Mouse (Mus musculus) forebrain, embryonic 10.5 days (tissue): ENCODE measurements at regions not wholly inside any gene's neighbourhood (a gene's known extent, or its start where the extent isn't known, plus 50 kb on each side); places are given as distances from the start of the nearest gene placed in this dataset.

Source experiments
- DNase-seq: peaks from one replicate; pipeline ENCODE4 v3.0.0-alpha.2; 2017; ENCODE audit warnings: low spot score; ENCODE audit errors: extremely low spot score
- H3K27ac ChIP-seq: fragments of 300-500 bp; sonication (generic); 2 replicates; pipeline ENCODE4 v1.5.1; 2016; ENCODE audit warnings: mild to moderate bottlenecking
- H3K27me3 ChIP-seq: fragments of 300-500 bp; sonication (generic); 2 replicates; pipeline ENCODE4 v1.6.1; 2016; ENCODE audit warnings: mild to moderate bottlenecking; ENCODE audit not compliant: poor library complexity, severe bottlenecking
- H3K36me3 ChIP-seq: fragments of 300-500 bp; sonication (generic); replicated peaks from 2 replicates; pipeline ENCODE4 v1.6.1; 2016; ENCODE audit warnings: mild to moderate bottlenecking, moderate library complexity
- H3K4me1 ChIP-seq: fragments of 300-500 bp; sonication (generic); 2 replicates; pipeline ENCODE4 v1.6.1; 2016
- H3K4me3 ChIP-seq: fragments of 300-500 bp; sonication (generic); 2 replicates; pipeline ENCODE4 v1.5.1; 2016; ENCODE audit warnings: mild to moderate bottlenecking, moderate library complexity
- H3K9me3 ChIP-seq: fragments of 300-500 bp; sonication (generic); 2 replicates; pipeline ENCODE4 v1.6.1; 2016; ENCODE audit warnings: mild to moderate bottlenecking, moderate library complexity
- WGBS: fragments of 180-500 bp; shearing (Covaris S2); methylation state at CpG from one replicate; pipeline ENCODE4 v1.1.7; 2016; 5-methylcytosine and 5-hydroxymethylcytosine counted together

DNA sequence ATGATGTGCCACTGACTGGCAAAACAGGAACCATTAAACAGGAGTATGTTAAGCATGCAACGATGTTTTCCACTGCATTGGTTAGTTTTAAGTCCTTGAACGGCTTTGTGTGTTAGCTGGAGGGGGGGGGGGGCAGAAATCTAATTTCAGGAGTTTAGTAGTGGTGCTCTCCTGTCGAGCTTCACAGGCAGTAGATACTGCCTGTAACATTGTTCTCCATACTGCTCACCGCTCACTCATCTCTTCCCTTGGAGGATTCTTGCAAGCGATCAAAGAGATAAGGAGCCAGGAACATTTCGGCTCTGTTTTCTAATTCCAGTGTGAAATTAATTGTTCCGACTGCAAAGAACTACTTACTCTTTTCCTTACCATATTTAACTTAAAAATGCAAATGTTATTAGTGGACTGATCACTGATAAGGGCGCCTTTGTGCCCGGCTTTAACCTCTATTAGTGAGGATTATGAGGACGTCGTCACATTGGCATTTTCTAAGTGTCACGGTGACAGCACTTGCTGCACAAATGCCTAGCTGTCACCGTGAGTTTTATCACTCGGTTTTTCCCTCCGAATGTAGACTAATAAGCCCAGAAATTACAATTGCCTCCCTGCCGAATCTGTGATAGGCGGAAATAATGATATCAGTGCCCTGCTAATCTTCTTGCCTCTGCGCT lies 110.5 kb upstream of the Kiz start:
- H3K36me3 ChIP-seq: no peaks in the 10 kb centered on the region
- H3K27me3 ChIP-seq: peaks cover 40% of the 10 kb centered on the region
- H3K27ac ChIP-seq: no peak overlapping the region
- no peak for DNase-seq
- no peaks in the 10 kb centered on the region for H3K9me3 ChIP-seq
- peak overlapping the region; percentile 1; the same call in 1 of the 2 replicates for H3K4me3 ChIP-seq
- 63% methylated on average over 18 of the region's 18 CpGs for WGBS
- peaks cover 19% of the 10 kb centered on the region for H3K4me1 ChIP-seq

DNA sequence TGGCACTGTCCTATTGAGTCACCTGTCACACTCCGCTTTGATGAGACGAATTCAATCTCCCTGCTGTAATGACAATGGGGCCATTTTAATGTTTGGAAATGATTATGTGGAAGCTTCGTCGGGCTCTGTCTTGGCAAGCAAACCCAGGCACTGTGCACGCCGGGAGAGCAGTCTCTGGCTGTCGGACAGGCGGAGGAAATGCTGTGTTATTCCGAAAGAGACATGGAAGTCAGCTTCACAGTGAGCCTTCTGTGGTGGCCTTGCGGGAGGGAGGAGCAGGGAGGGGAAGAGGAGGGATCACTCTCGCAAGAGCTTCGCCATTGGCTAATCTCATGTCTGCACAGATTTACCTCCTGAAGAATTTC lies 110.0 kb upstream of the Kiz start:
- Histone ChIP-seq H3K4me1 (peaks cover 19% of the 10 kb centered on the region), H3K27me3 (peaks cover 40% of the 10 kb centered on the region), H3K27ac (no peak overlapping the region), H3K36me3 (no peaks in the 10 kb centered on the region), H3K9me3 (no peaks in the 10 kb centered on the region), H3K4me3 (peak overlapping the region; percentile 1; the same call in 1 of the 2 replicates)
- no peak for DNase-seq
- WGBS: 56% methylated on average over 12 of the region's 12 CpGs

DNA sequence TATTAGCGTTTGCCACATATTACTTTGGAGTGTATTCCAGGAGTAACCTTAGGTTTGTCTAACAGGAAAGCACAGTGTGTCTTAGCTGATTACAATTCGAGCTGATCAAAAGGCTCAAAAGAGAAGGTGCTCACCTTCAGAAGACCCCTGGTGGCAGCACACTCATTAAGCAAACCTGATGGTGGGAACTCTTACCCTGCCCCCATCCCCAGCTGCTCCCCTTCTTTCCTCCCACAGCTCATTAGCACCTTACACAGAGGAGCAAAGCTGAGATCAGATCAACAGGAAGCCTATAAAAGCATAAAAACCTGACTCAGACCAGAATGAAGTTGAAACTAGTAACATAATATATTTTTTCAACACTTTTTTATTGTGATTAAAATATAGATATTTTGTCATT lies 101.7 kb upstream of the Kiz start:
- no peaks in the 10 kb centered on the region; the same call in 1 of the 2 replicates for H3K4me1 ChIP-seq
- WGBS: 48% methylated on average over 2 of the region's 2 CpGs
- H3K27me3 ChIP-seq: no peaks in the 10 kb centered on the region
- no peak overlapping the region for H3K4me3 ChIP-seq
- DNase-seq: no peak
- no peaks in the 10 kb centered on the region for H3K36me3 ChIP-seq
- H3K27ac ChIP-seq: no peak overlapping the region
- H3K9me3 ChIP-seq: no peaks in the 10 kb centered on the region

DNA sequence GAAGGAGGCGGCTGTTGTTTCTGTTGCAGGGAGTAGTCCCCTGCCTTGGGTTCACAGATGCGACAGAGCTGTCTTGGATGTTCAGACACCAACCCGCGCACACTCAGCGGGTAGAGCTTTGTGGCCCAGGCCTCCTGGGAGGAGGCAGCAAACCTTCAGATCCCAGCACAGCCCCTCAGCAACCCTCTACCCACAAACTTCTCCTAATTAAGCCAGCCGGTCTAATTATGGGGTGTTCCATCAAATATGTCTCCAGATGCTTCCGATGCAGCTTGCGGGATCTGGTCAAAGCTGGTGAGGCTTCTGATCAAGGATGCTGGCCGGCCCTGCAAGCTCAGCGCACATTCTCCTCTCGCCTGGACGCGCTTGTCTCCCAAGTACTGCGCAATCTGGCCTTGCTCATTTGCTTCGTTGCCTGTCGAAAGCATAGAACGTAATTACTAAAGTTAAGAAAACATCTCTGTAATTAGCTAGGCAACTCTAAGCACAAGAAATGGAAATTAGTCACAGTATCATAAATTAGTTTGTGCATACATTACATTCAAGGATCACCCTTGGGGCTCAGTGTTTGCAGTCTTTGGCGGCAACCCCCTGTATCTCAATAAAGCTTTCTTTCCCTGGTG lies 92.0 kb upstream of the Kiz start:
- no peak overlapping the region for H3K4me3 ChIP-seq
- no peak for DNase-seq
- H3K4me1 ChIP-seq: peaks cover 22% of the 10 kb centered on the region
- 71% methylated on average over 18 of the region's 18 CpGs for WGBS
- peaks cover 20% of the 10 kb centered on the region for H3K27me3 ChIP-seq
- H3K36me3 ChIP-seq: no peaks in the 10 kb centered on the region
- H3K27ac ChIP-seq: no peak overlapping the region
- H3K9me3 ChIP-seq: no peaks in the 10 kb centered on the region

DNA sequence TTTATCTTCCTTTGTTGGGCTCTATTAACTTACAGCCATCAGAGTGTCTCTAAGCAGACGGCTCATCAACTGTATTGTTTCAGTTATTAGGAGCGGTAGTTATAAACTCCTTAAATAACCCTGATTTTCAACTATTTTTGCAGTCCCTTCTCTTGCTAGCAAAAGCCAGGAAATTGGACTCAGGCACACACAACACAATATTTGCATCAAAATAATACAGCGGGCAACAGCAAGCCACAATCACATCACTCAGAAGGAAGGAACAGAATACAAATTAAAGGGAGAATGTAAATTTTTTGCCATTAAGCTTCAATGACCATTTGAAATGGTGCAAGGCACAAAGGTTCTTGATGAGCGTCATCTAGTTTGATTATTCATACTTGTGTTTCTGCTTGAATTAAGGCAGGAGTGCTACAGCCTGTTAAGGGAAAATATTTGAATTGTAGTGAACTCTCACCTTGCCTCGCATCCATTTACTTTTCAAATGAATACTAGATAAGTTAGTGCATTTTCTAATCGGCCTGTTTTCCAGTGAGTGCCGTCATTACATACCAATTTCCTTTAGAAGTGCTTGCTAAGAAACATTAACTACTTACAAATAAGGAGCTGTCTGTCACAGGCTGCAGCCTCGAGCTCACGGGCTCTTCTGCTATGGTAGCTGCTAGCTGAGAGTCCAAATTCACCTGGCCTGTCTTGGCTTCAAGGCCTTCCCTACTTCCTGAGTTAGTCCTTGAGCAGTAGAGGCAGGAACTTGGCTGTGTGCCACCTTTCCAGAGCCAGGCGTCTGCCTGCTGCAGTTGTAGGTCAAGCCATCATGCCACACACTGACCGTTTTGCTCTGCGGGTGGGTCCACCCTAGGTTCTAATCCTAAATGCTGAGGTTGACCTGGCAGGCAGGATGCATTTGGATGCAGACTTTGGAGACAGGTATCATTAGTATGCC lies 91.1 kb upstream of the Kiz start:
- 85% methylated on average over 12 of the region's 12 CpGs for WGBS
- no peak overlapping the region for H3K27ac ChIP-seq
- no peaks in the 10 kb centered on the region for H3K36me3 ChIP-seq
- no peaks in the 10 kb centered on the region for H3K9me3 ChIP-seq
- no peak for DNase-seq
- H3K27me3 ChIP-seq: peaks cover 20% of the 10 kb centered on the region
- H3K4me1 ChIP-seq: peaks cover 22% of the 10 kb centered on the region
- H3K4me3 ChIP-seq: no peak overlapping the region

DNA sequence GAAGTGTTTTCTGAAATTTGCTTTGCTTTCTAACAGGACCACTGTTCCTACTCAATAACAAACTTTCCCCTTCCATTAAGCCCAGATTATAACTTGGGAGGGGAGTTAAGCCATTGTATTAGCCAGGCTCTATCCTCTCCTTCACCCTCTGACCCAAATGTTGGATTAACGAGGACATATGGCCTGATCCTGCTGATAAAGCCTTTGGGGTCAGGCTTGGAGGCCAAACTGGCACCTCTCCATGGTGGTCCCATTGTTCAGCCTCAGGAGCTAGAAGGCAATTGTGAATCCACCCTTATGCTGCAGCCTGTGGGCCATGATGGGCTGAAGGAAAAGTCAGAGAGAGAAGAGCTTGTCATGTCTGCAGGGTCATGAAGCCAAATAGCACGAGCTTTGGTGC lies 80.8 kb upstream of the Kiz start:
- Histone ChIP-seq H3K27me3 (peaks cover 13% of the 10 kb centered on the region; the same call in 1 of the 2 replicates), H3K4me3 (no peak overlapping the region), H3K9me3 (no peaks in the 10 kb centered on the region), H3K27ac (no peak overlapping the region), H3K36me3 (no peaks in the 10 kb centered on the region), H3K4me1 (peaks cover 7% of the 10 kb centered on the region)
- DNase-seq: no peak
- 29% methylated on average over 2 of the region's 2 CpGs for whole genome bisulfite sequencing

DNA sequence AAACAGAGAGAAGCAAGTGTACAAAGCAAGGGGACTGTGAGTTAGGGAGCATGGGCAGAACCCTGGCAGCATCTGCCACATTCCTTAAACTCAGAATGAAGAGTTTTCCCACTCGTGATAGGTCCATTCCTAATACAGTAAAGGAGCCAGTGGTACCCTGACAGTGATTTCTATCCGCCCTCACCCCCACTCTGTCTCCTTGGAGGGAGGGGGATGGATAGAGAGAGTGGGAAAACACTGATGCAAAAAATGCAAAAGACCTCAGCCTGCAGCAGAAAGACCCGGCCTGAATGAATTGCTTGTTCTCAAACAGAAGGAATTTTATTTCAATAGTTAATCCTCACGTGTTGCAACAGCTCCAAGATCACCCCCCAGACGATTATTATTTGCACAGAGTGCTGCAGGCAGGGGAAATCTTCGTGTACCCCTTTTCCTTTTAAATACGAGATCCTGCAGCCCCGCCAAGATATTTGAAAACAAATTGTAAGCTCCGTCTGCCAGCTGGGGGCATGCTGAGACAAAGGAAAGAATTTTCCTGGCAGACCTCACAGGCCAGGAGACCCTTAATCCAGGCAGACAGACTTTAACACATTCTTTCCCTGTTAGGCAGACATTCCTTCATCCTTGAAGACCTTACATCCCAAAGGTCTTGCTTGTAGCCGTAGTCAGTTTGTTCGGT lies 68.4 kb upstream of the Kiz start:
- Histone ChIP-seq H3K27ac (peak overlapping the region; percentile 77), H3K27me3 (peaks cover 8% of the 10 kb centered on the region), H3K36me3 (no peaks in the 10 kb centered on the region), H3K4me3 (peak overlapping the region; percentile 27), H3K4me1 (peaks cover 21% of the 10 kb centered on the region), H3K9me3 (no peaks in the 10 kb centered on the region)
- DNase-seq: peak; percentile 59
- 5% methylated on average over 11 of the region's 11 CpGs for WGBS

DNA sequence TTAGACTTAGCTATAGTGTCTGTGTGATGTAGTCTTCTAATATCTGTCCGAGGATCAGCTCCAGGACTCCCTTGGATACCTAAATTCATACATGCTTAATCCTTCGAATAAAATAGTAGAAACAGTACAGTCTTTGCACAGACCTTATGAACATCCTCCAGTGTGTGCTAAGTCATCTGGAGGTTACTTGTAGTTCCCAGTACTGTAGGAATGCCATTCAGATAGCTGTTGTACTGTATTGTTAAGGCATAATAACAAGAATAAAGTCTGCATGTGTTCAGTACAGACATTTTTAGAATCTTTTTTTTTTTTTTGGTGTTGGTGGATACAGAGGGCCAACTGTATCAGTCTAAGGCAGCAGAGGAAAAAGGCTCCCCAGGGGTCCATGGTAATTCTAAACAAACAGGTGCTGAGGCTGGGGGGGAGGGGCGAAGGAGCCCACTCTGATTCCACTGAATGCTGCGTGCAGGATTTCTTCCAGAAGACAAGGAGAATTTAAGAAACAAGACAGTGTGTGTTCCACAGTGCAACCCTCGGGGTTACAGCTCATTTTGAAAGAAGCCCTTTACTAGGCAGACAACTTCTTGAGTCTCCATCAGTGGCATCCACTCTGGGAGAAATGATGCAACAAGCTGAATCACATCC lies 67.7 kb upstream of the Kiz start:
- peaks cover 8% of the 10 kb centered on the region for H3K27me3 ChIP-seq
- no peak overlapping the region for H3K4me3 ChIP-seq
- no peak for DNase-seq
- H3K4me1 ChIP-seq: peaks cover 21% of the 10 kb centered on the region
- no peaks in the 10 kb centered on the region for H3K9me3 ChIP-seq
- 53% methylated on average over 5 of the region's 5 CpGs for WGBS
- H3K27ac ChIP-seq: peak overlapping the region; percentile 77
- H3K36me3 ChIP-seq: no peaks in the 10 kb centered on the region

DNA sequence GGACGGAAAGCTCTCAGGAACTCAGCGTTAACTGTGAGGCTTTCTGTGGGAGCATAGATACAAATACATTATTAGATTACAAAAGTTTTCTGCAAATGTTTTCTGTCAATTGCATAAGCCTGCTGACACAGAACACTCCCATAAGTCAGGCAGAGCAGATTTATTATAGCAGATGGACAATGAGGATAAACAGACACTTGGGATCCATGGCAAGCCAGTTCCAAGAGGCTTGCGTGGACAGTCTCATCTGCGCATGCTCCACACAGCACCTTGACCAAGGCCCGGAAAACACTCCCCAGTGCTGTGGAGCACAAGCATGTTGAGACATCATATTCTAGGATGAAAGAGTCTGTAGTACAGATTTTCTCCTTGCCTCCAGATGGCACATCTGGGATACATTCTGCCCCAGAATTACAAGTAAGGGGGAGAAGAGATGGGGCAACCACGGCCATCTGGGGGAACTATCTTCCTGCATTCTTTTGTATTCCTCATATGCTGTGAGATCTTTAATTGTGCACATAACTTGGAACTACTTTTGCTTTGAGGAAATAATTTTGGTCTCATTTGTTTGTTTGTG lies 62.7 kb upstream of the Kiz start:
- H3K4me3 ChIP-seq: no peak overlapping the region
- 91% methylated on average over 6 of the region's 6 CpGs for WGBS
- H3K4me1 ChIP-seq: peaks cover 5% of the 10 kb centered on the region
- H3K27me3 ChIP-seq: no peaks in the 10 kb centered on the region
- no peak for DNase-seq
- no peaks in the 10 kb centered on the region; the same call in 1 of the 2 replicates for H3K9me3 ChIP-seq
- H3K27ac ChIP-seq: no peak overlapping the region
- H3K36me3 ChIP-seq: no peaks in the 10 kb centered on the region

DNA sequence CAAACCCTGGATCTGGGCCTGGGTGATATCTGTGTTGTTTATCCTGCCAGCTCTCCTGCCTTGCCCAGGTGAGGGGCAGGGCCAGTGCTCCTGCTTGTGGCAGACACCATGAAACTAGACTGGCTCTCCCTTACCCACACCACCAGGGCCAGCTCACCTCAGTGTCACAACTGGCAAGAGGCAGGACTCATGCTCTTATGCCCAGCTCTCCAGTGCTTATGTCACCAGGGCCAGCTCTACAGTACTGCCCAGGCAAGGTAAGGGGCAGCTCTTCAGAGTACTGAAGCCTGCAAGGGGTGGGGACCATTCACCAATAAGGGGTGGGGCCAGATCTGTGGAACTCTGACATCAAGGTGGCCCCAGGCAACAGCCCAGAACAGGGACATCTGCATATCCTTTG lies 52.7 kb upstream of the Kiz start:
- Histone ChIP-seq H3K4me1 (no peaks in the 10 kb centered on the region), H3K4me3 (no peak overlapping the region), H3K27ac (no peak overlapping the region), H3K36me3 (no peaks in the 10 kb centered on the region), H3K27me3 (no peaks in the 10 kb centered on the region), H3K9me3 (no peaks in the 10 kb centered on the region; the same call in 1 of the 2 replicates)
- DNase-seq: no peak
